Mouse (Mus musculus) lung, postnatal 10 days (tissue): ENCODE data around the gene Robo1.

ENCODE experiments used
- DNase-seq: peaks from one replicate; pipeline ENCODE4 v3.0.0; 2021

The Robo1 gene

GRCm38 (mm10) chr16:72610661-72611112 lies 302.6 kb downstream of the Robo1 start:
- DNase-seq = no peak

GRCm38 (mm10) chr16:72614898-72615297 lies 306.8 kb downstream of the Robo1 start:
- DNase-seq = peak; percentile 5

GRCm38 (mm10) chr16:72615360-72615759 lies 307.3 kb downstream of the Robo1 start:
- no peak for DNase-seq

GRCm38 (mm10) chr16:72622371-72622770 lies 314.3 kb downstream of the Robo1 start:
- DNase-seq = no peak

- DNase-seq = no peak
These were observed 314.8 kb downstream of the Robo1 start for GRCm38 (mm10) chr16:72622868-72623267.

- DNase-seq = peak; percentile 59
These were observed 325.7 kb downstream of the Robo1 start for GRCm38 (mm10) chr16:72633846-72634245.

- peak; percentile 25 for DNase-seq
These were observed 331.3 kb downstream of the Robo1 start for GRCm38 (mm10) chr16:72639332-72639940.

GRCm38 (mm10) chr16:72640932-72641811 lies 333.1 kb downstream of the Robo1 start:
- peak; percentile 66 for DNase-seq

GRCm38 (mm10) chr16:72645890-72646289 lies 337.8 kb downstream of the Robo1 start:
- no peak for DNase-seq

GRCm38 (mm10) chr16:72649314-72649713 lies 341.2 kb downstream of the Robo1 start:
- peak; percentile 76 for DNase-seq

GRCm38 (mm10) chr16:72655411-72655810 lies 347.3 kb downstream of the Robo1 start:
- no peak for DNase-seq

GRCm38 (mm10) chr16:72662837-72663350 lies 354.8 kb downstream of the Robo1 start:
- peak; percentile 84 for DNase-seq

GRCm38 (mm10) chr16:72663351-72664232 lies 355.5 kb downstream of the Robo1 start:
- peak; percentile 69 for DNase-seq

- DNase-seq = peak; percentile 32
These were observed 356.1 kb downstream of the Robo1 start for GRCm38 (mm10) chr16:72664233-72664613.

GRCm38 (mm10) chr16:72664806-72665205 lies 356.7 kb downstream of the Robo1 start:
- no peak for DNase-seq

- DNase-seq = no peak
These were observed 357.3 kb downstream of the Robo1 start for GRCm38 (mm10) chr16:72665454-72665853.

GRCm38 (mm10) chr16:72670240-72671038 lies 362.3 kb downstream of the Robo1 start:
- no peak for DNase-seq

GRCm38 (mm10) chr16:72677234-72677633 lies 369.1 kb downstream of the Robo1 start:
- no peak for DNase-seq

- no peak for DNase-seq
These were observed 370.3 kb downstream of the Robo1 start for GRCm38 (mm10) chr16:72678450-72678849.

GRCm38 (mm10) chr16:72678947-72679558 lies 370.9 kb downstream of the Robo1 start:
- no peak for DNase-seq
